Mouse (Mus musculus) liver, embryonic 14.5 days (tissue): ENCODE results near the gene Troap. TPM values are rescaled to one million over a fixed set of nuclear protein-coding genes. Genes with fewer than 3 reads are reported as not detected.

ENCODE experiments used
- ATAC-seq: fragments of 200-750 bp; cut with Nextera tagmentation; 2 replicates; pipeline ENCODE4 v1.8.0; 2017; ENCODE audit warnings: moderate number of reproducible peaks, mild to moderate bottlenecking, moderate library complexity; ENCODE audit not compliant: insufficient read depth
- DNase-seq, 3 experiments: peaks; one replicate each; pipeline ENCODE4 v3.0.0-alpha.2; 2012 to 2013; ENCODE audit warnings: low read depth in 3 of 3, low spot score in 3 of 3
- H3K27ac ChIP-seq: fragments of 300-500 bp; sonication (generic); 2 replicates; pipeline ENCODE4 v1.5.1; 2014; ENCODE audit warnings: moderate library complexity, mild to moderate bottlenecking, control low read depth, inconsistent platforms
- H3K27me3 ChIP-seq: fragments of 300-500 bp; sonication (generic); 2 replicates; pipeline ENCODE4 v1.6.1; 2014; ENCODE audit warnings: mild to moderate bottlenecking, low read length, moderate library complexity; ENCODE audit not compliant: control insufficient read depth, insufficient read depth
- H3K36me3 ChIP-seq: fragments of 300-500 bp; sonication (generic); replicated peaks from 2 replicates; pipeline ENCODE4 v1.6.1; 2014; ENCODE audit warnings: low read depth; ENCODE audit not compliant: control insufficient read depth, insufficient read depth
- H3K4me1 ChIP-seq, 2 experiments: fragments of 200-500 bp in 1 of 2; fragments of 300-500 bp in 1 of 2; sonication (generic) in 1 of 2; replicated peaks; 2 replicates each; pipeline ENCODE4 v1.6.1; 2012 to 2014; ENCODE audit warnings: antibody characterized with exemption in 1 of 2, inconsistent platforms in 1 of 2, low read length in 1 of 2; ENCODE audit not compliant: control insufficient read depth in 2 of 2, insufficient read depth in 2 of 2
- H3K4me2 ChIP-seq: fragments of 300-500 bp; sonication (generic); 2 replicates; pipeline ENCODE4 v1.6.1; 2014; ENCODE audit warnings: low read depth, mild to moderate bottlenecking, control low read depth, moderate library complexity
- H3K4me3 ChIP-seq, 2 experiments: fragments of 200-500 bp in 1 of 2; fragments of 300-500 bp in 1 of 2; sonication (generic) in 1 of 2; 2 replicates each; pipeline ENCODE4 v1.5.1; 2012 to 2014; ENCODE audit warnings: low read depth in 2 of 2, low read length in 2 of 2, mild to moderate bottlenecking in 2 of 2, control low read depth in 1 of 2, inconsistent platforms in 1 of 2, moderate library complexity in 1 of 2; ENCODE audit not compliant: insufficient read depth in 1 of 2
- H3K9ac ChIP-seq: fragments of 300-500 bp; sonication (generic); replicated peaks from 2 replicates; pipeline ENCODE4 v1.6.1; 2014; ENCODE audit warnings: mild to moderate bottlenecking, control low read depth, moderate library complexity
- H3K9me3 ChIP-seq: fragments of 300-500 bp; sonication (generic); 2 replicates; pipeline ENCODE4 v1.6.1; 2016; ENCODE audit warnings: low read length, mixed read lengths; ENCODE audit not compliant: control insufficient read depth
- CTCF ChIP-seq: IDR thresholded peaks from 2 replicates; pipeline ENCODE4 v1.5.1; 2016; ENCODE audit warnings: antibody characterized with exemption, low read depth, control low read depth
- EP300 ChIP-seq: IDR thresholded peaks from 2 replicates; pipeline ENCODE4 v1.6.1; 2016; ENCODE audit warnings: antibody characterized with exemption, low read depth
- WGBS: fragments of 180-500 bp; shearing (Covaris S2); extraction: QIAGEN DNeasy Blood & Tissue Kit; methylation state at CpG from one replicate; pipeline ENCODE4 v1.1.7; 2014; ENCODE audit not compliant: insufficient replicate concordance; 5-methylcytosine and 5-hydroxymethylcytosine counted together
- polyA plus RNA-seq, 2 experiments: library from polyadenylated mRNA; depleted of rRNA in 1 of 2; stranded (reverse) in 1 of 2; unstranded in 1 of 2; fragments of >200 nt; fragmentation: Nextera tagmentation in 1 of 2; extraction: Ambion mirVana in 1 of 2; gene quantifications; 2 replicates each; pipeline versions ENCODE4 v1.2.1 to v1.2.3; 2012 to 2014

Gene Troap
- polyA plus RNA-seq, 2 experiments: 11.1 to 15.7 TPM

DNA sequence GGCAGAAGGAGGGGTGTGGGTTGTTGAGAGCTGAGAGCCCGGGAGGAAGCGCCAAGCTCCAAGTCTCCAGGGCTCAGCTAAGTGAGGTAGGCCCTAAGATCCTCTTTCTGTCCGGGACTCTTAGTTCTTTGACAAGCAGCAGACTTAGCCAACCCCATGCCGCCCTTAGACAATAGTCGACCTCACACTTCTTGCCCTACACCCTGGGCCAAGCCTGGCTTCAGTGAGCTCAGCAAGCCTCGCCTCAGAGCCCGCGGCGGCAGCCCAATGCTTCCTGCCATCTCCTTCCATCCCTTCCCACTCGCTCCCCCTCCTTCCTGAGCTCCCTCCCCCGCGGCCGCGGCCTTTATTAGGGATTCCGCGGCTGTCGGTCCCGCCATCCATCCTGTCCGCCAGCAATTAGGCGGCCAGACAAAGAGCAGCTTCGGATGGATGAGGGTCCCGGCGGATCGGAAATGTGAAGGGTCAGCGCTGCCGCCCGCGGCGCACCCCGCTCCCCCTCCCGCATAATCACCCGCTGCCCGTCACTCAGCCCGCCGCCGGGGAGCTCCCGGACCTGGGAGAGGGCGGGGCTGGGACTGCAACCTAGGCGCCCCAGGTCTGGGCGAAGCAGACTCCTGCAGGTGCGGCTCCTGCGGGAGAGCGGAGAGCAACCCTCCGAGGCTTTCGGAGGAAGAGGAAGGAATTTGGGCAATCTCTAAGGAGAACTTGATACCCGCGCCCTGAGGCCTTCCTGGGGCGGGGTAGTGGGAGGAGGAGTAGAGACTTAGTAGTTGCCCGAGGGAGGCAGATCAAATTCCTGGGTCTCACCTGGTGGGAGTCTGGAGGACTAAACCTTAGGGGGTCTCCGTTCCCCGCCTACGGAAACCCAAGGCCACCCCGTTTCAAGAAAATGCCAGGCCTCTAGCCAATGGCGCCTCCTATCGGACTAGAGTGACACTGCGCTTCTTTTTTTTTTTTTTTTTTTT is 19.2 kb downstream of the Troap start:
- peaks cover 98% of the 10 kb centered on the region for H3K27me3 ChIP-seq

DNA sequence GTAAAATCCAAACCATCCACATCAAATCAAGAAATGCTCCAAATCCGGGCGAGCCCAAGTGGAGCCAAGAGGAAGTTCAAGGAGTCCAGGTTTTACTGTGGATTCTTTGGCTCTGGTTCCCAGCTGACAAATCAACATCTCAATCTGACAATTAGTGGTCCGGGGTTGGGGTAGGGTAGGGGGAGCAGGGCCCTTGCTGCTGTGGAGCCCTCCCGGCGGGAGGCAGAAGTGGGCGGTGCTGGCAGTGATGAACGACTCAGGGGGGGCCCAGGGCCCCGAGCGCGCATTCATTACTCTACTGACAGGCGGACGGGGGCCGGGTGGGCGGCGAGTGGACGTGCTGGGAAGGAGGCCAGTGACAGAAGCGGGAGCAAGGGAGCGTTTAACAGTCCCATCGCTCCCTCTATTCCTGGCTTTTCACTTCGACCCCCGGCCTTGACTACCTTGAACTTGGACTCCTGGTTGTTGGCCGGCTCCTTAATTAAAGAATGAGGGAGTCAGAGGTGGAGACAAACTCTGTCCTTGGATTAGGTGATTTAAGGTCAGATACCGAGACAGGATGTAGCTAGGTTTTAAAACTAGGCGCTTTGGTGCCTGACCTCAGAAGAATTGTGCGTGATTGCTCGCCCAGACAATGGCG is 20.4 kb downstream of the Troap start:
- H3K4me1 ChIP-seq: peaks cover 0 to 2% of the 10 kb centered on the region in 2 experiments; a peak in 1 of 4 replicates
- no peak overlapping the region for H3K4me3 ChIP-seq
- H3K27ac ChIP-seq: no peak overlapping the region
- H3K4me2 ChIP-seq: no peak overlapping the region
- no peak overlapping the region for H3K9ac ChIP-seq
- peaks cover 97% of the 10 kb centered on the region for H3K27me3 ChIP-seq
- TF ChIP-seq EP300 (no peak), CTCF (no peak)
- WGBS: 2% methylated on average over 27 of the region's 27 CpGs
- H3K36me3 ChIP-seq: no peaks in the 10 kb centered on the region
- ATAC-seq (no peak), DNase-seq (no peak)
- H3K9me3 ChIP-seq: no peaks in the 10 kb centered on the region

More for the DNA sequence above, 19.2 kb downstream of the Troap start:
- no peak for DNase-seq
- TF ChIP-seq CTCF (peak; percentile 46), EP300 (no peak)
- H3K9me3 ChIP-seq: no peaks in the 10 kb centered on the region
- ATAC-seq: no peak
- peak overlapping the region in 1 of 2 experiments; percentile 42; a peak in 3 of 4 replicates for H3K4me3 ChIP-seq
- no peak overlapping the region for H3K27ac ChIP-seq
- peaks cover 0 to 4% of the 10 kb centered on the region in 2 experiments; a peak in 2 of 4 replicates for H3K4me1 ChIP-seq
- H3K4me2 ChIP-seq: peak overlapping the region; percentile 62
- no peak overlapping the region for H3K9ac ChIP-seq
- no peaks in the 10 kb centered on the region for H3K36me3 ChIP-seq
- WGBS: 2% methylated on average over 56 of the region's 56 CpGs

DNA sequence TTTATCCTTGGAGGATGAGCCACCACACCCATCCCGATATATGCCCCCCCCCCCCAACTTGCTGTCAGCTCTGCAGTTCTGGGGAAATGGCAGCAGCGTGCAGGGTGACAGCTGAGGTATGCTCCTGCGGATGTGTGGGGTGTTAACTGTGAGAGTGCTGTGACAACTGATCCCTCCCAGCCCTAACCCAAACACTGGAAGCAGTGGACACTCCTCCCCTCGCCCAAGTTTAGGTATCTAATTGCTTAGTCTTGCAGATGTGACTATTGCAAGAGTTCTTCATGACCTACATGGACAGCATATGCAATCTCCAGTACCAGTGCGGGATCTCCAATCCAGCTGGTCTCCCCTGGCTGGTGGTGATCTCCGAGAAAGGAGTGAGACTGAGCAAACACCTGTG is 21.0 kb downstream of the Troap start:
- peaks cover 0 to 2% of the 10 kb centered on the region in 2 experiments; a peak in 1 of 4 replicates for H3K4me1 ChIP-seq
- no peak overlapping the region for H3K4me3 ChIP-seq
- no peaks in the 10 kb centered on the region for H3K36me3 ChIP-seq
- H3K9ac ChIP-seq: no peak overlapping the region
- peaks cover 96% of the 10 kb centered on the region for H3K27me3 ChIP-seq
- no peak overlapping the region for H3K4me2 ChIP-seq
- no peaks in the 10 kb centered on the region for H3K9me3 ChIP-seq
- whole genome bisulfite sequencing: 7% methylated on average over 6 of the region's 6 CpGs
- no peak for TF ChIP-seq EP300
- TF ChIP-seq CTCF: no peak
- no peak for DNase-seq
- no peak for ATAC-seq
- H3K27ac ChIP-seq: no peak overlapping the region

DNA sequence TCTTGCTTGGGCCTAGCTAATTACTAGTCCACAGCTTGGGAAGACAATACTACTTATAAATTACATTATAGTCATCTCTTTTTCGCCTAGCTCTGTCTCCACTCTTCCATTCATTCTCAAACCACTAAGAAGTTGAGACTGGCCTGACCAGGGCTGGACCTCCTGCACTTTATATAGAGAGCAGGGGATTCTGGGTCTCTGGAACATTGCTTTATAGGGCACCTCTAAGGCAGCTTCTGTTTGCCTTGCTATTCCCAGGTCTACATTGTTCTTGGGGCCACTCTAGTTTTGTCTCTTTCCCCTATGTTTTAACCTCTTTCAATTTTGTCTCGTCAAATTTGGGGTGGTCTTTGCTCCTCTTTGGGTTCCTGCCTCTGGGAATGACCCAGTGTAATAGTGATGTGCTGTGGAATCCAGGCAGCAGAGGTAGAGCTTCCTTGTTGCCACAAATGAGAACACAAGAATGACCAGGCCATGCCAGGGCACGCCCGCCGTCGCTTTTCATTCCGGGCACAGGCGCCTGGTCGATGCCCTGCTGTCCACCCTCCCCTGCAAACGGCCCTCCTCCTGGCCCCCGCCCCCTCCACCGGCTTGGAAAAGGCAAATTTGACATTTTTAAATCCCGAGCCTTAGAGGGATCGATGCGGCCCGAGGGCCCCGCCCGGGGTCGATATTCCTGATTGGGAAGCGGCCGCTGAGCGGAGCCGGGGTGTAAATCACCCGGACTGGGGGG is 21.9 kb downstream of the Troap start:
- Histone ChIP-seq H3K4me3 (peak overlapping the region in 1 of 2 experiments; percentile 34; a peak in 2 of 4 replicates), H3K4me2 (peak overlapping the region; percentile 52), H3K27me3 (peaks cover 88% of the 10 kb centered on the region), H3K9ac (no peak overlapping the region), H3K4me1 (peaks cover 0 to 2% of the 10 kb centered on the region in 2 experiments; a peak in 1 of 4 replicates), H3K27ac (no peak overlapping the region), H3K9me3 (no peaks in the 10 kb centered on the region), H3K36me3 (no peaks in the 10 kb centered on the region)
- WGBS: 5% methylated on average over 24 of the region's 24 CpGs
- ATAC-seq (no peak), DNase-seq (no peak)
- TF ChIP-seq EP300 (no peak), CTCF (no peak)
